Mouse (Mus musculus) C2C12 (cell line): ENCODE measurements at regions not wholly inside any gene's neighbourhood (a gene's known extent, or its start where the extent isn't known, plus 50 kb on each side); places are given as distances from the start of the nearest gene placed in this dataset.

Experiments used
- CTCF ChIP-seq: IDR thresholded peaks from one replicate; pipeline ENCODE4 v1.5.1; 2011; ENCODE audit not compliant: control insufficient read depth, insufficient read depth, insufficient read length
- MAX ChIP-seq: IDR thresholded peaks from one replicate; pipeline ENCODE4 v1.6.1; 2011; ENCODE audit warnings: mild to moderate bottlenecking, control low read depth
- MYOD1 ChIP-seq: IDR thresholded peaks from one replicate; pipeline ENCODE4 v1.6.1; 2011; ENCODE audit warnings: low read depth; ENCODE audit not compliant: control insufficient read depth, insufficient read length
- MYOG ChIP-seq: IDR thresholded peaks from one replicate; pipeline ENCODE4 v1.6.1; 2011; ENCODE audit not compliant: control insufficient read depth, insufficient read length; ENCODE audit errors: extremely low read depth

DNA sequence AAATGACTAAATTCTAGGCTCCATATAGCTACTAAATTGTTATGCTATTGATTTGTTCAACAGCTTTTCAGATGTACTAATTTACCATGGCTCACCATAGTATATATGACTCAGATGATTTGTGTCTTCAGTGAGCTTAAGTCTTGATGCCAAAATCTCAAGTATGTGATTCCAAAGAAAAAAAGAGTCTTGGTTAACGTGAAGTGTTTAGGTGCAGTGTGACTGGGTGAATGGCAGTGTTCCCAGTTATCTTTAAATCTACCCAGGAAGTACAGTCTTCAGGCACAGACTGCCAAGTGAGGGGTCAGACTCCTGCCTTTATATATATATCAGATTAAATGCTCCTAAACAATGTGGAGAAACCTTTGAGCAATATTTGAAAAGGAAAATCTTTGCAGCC, 300.1 kb upstream of the A1bg start:
- no peak for TF ChIP-seq CTCF
- no peak for TF ChIP-seq MYOD1
- TF ChIP-seq MYOG = no peak
- TF ChIP-seq MAX = no peak
